Mouse (Mus musculus) forebrain, embryonic 13.5 days (tissue): ENCODE data around the gene Fam171a1. TPM values are rescaled to one million over a fixed set of nuclear protein-coding genes. Genes with fewer than 3 reads are reported as not detected.
A peak's percentile ranks its signal among the peaks of the same experiment; 100 is the strongest.

Experiments used
- ATAC-seq: fragments of 200-750 bp; cut with Nextera tagmentation; 2 replicates; pipeline ENCODE4 v1.8.0; 2017
- H3K27ac ChIP-seq: fragments of 300-500 bp; sonication (generic); 2 replicates; pipeline ENCODE4 v1.5.1; 2015; ENCODE audit warnings: inconsistent platforms, mild to moderate bottlenecking, moderate library complexity
- H3K27me3 ChIP-seq: fragments of 300-500 bp; sonication (generic); 2 replicates; pipeline ENCODE4 v1.6.1; 2015; ENCODE audit warnings: mild to moderate bottlenecking, inconsistent platforms
- H3K36me3 ChIP-seq: fragments of 300-500 bp; sonication (generic); 2 replicates; pipeline ENCODE4 v1.6.1; 2015; ENCODE audit warnings: mild to moderate bottlenecking, inconsistent platforms; ENCODE audit not compliant: poor library complexity, severe bottlenecking
- H3K4me1 ChIP-seq: fragments of 300-500 bp; sonication (generic); 2 replicates; pipeline ENCODE4 v1.6.1; 2015; ENCODE audit warnings: inconsistent platforms
- H3K4me2 ChIP-seq: fragments of 300-500 bp; sonication (generic); 2 replicates; pipeline ENCODE4 v1.6.1; 2015; ENCODE audit warnings: inconsistent platforms, mild to moderate bottlenecking, moderate library complexity
- H3K4me3 ChIP-seq: fragments of 300-500 bp; sonication (generic); 2 replicates; pipeline ENCODE4 v1.5.1; 2015; ENCODE audit warnings: mild to moderate bottlenecking, inconsistent platforms
- H3K9ac ChIP-seq: fragments of 300-500 bp; sonication (generic); 2 replicates; pipeline ENCODE4 v1.6.1; 2015; ENCODE audit warnings: mild to moderate bottlenecking, inconsistent platforms
- H3K9me3 ChIP-seq: fragments of 300-500 bp; sonication (generic); replicated peaks from 2 replicates; pipeline ENCODE4 v1.6.1; 2016; ENCODE audit warnings: inconsistent platforms
- WGBS: fragments of 180-500 bp; shearing (Covaris S2); methylation state at CpG from one replicate; pipeline ENCODE4 v1.1.7; 2015; 5-methylcytosine and 5-hydroxymethylcytosine counted together
- microRNA-seq: library from miRNA; unstranded; fragments of <30 nt; microRNA quantifications from one replicate; pipeline ENCODE4, GENCODE M21; 2016
- polyA plus RNA-seq: library from polyadenylated mRNA; unstranded; fragments of >200 nt; fragmentation: Nextera tagmentation; extraction: Ambion mirVana; gene quantifications from 2 replicates; pipeline ENCODE4 v1.2.1, GENCODE M21; 2015

Gene Fam171a1
- polyA plus RNA-seq, 1 experiment from 2014 or later: 26.1 TPM

- WGBS: 74% methylated on average over 4 of the region's 4 CpGs
- no peaks in the 10 kb centered on the region for H3K9me3 ChIP-seq
- peak; percentile 50; the same call in 1 of the 2 replicates for ATAC-seq
- no peak overlapping the region for H3K4me2 ChIP-seq
- no peak overlapping the region for H3K4me3 ChIP-seq
- no peaks in the 10 kb centered on the region for H3K4me1 ChIP-seq
- H3K36me3 ChIP-seq: peaks cover 24% of the 10 kb centered on the region
- H3K27ac ChIP-seq: no peak overlapping the region
- no peaks in the 10 kb centered on the region for H3K27me3 ChIP-seq
- no peak overlapping the region for H3K9ac ChIP-seq
Measured at GRCm38 (mm10) chr2:3228475-3228874, 114.5 kb downstream of the Fam171a1 start.

GRCm38 (mm10) chr2:3229060-3229459, 115.0 kb downstream of the Fam171a1 start:
- Histone ChIP-seq H3K36me3 (peaks cover 24% of the 10 kb centered on the region), H3K4me2 (no peak overlapping the region), H3K4me3 (no peak overlapping the region), H3K4me1 (no peaks in the 10 kb centered on the region), H3K27me3 (no peaks in the 10 kb centered on the region), H3K27ac (no peak overlapping the region), H3K9ac (no peak overlapping the region), H3K9me3 (no peaks in the 10 kb centered on the region)
- 14% methylated on average over 2 of the region's 2 CpGs for WGBS
- ATAC-seq: peak; percentile 74

- Histone ChIP-seq H3K4me2 (no peak overlapping the region), H3K4me3 (no peak overlapping the region), H3K4me1 (no peaks in the 10 kb centered on the region), H3K27me3 (no peaks in the 10 kb centered on the region), H3K9me3 (no peaks in the 10 kb centered on the region), H3K9ac (no peak overlapping the region), H3K27ac (no peak overlapping the region), H3K36me3 (no peaks in the 10 kb centered on the region)
- 85% methylated on average over 5 of the region's 5 CpGs for WGBS
- ATAC-seq: no peak
Measured at GRCm38 (mm10) chr2:3239255-3239654, 125.2 kb downstream of the Fam171a1 start.

- H3K9ac ChIP-seq: no peak overlapping the region
- no peak overlapping the region for H3K4me2 ChIP-seq
- no peaks in the 10 kb centered on the region for H3K36me3 ChIP-seq
- H3K27ac ChIP-seq: no peak overlapping the region
- no peak overlapping the region for H3K4me3 ChIP-seq
- no peaks in the 10 kb centered on the region for H3K27me3 ChIP-seq
- H3K4me1 ChIP-seq: no peaks in the 10 kb centered on the region
- H3K9me3 ChIP-seq: no peaks in the 10 kb centered on the region
- WGBS: 72% methylated on average over 3 of the region's 3 CpGs
- ATAC-seq: no peak
Measured at GRCm38 (mm10) chr2:3244251-3244650, 130.2 kb downstream of the Fam171a1 start.

GRCm38 (mm10) chr2:3251309-3251708, 137.3 kb downstream of the Fam171a1 start:
- no peaks in the 10 kb centered on the region for H3K9me3 ChIP-seq
- H3K4me2 ChIP-seq: no peak overlapping the region
- no peak overlapping the region for H3K9ac ChIP-seq
- WGBS: 76% methylated on average over 2 of the region's 2 CpGs
- no peaks in the 10 kb centered on the region for H3K27me3 ChIP-seq
- H3K27ac ChIP-seq: no peak overlapping the region
- H3K36me3 ChIP-seq: no peaks in the 10 kb centered on the region
- H3K4me3 ChIP-seq: no peak overlapping the region
- no peaks in the 10 kb centered on the region for H3K4me1 ChIP-seq
- ATAC-seq: no peak

GRCm38 (mm10) chr2:3266466-3266865, 152.4 kb downstream of the Fam171a1 start:
- Histone ChIP-seq H3K36me3 (no peaks in the 10 kb centered on the region), H3K27ac (no peak overlapping the region), H3K27me3 (no peaks in the 10 kb centered on the region), H3K4me2 (no peak overlapping the region), H3K9ac (no peak overlapping the region), H3K4me1 (no peaks in the 10 kb centered on the region), H3K9me3 (no peaks in the 10 kb centered on the region), H3K4me3 (no peak overlapping the region)
- ATAC-seq: no peak
- 90% methylated on average over 3 of the region's 3 CpGs for WGBS

GRCm38 (mm10) chr2:3267879-3268278, 153.9 kb downstream of the Fam171a1 start:
- Histone ChIP-seq H3K4me1 (no peaks in the 10 kb centered on the region), H3K9ac (no peak overlapping the region), H3K4me3 (no peak overlapping the region), H3K27me3 (no peaks in the 10 kb centered on the region), H3K4me2 (no peak overlapping the region), H3K27ac (no peak overlapping the region), H3K36me3 (no peaks in the 10 kb centered on the region), H3K9me3 (no peaks in the 10 kb centered on the region)
- 16% methylated on average over 3 of the region's 3 CpGs for WGBS
- no peak for ATAC-seq

- no peak for ATAC-seq
Measured at GRCm38 (mm10) chr2:3273349-3273748, 159.3 kb downstream of the Fam171a1 start.

GRCm38 (mm10) chr2:3276106-3276505, 162.1 kb downstream of the Fam171a1 start:
- H3K27ac ChIP-seq: no peak overlapping the region
- H3K4me1 ChIP-seq: no peaks in the 10 kb centered on the region
- WGBS: 86% methylated on average over 2 of the region's 2 CpGs

More at GRCm38 (mm10) chr2:3273349-3273748, 159.3 kb downstream of the Fam171a1 start:
- 89% methylated on average over 2 of the region's 2 CpGs for WGBS
- no peaks in the 10 kb centered on the region for H3K9me3 ChIP-seq
- no peaks in the 10 kb centered on the region for H3K4me1 ChIP-seq
- H3K4me3 ChIP-seq: no peak overlapping the region
- H3K36me3 ChIP-seq: no peaks in the 10 kb centered on the region
- no peaks in the 10 kb centered on the region for H3K27me3 ChIP-seq
- no peak overlapping the region for H3K4me2 ChIP-seq
- H3K27ac ChIP-seq: no peak overlapping the region
- H3K9ac ChIP-seq: no peak overlapping the region

More at GRCm38 (mm10) chr2:3276106-3276505, 162.1 kb downstream of the Fam171a1 start:
- Histone ChIP-seq H3K4me3 (no peak overlapping the region), H3K4me2 (no peak overlapping the region), H3K36me3 (no peaks in the 10 kb centered on the region), H3K9me3 (no peaks in the 10 kb centered on the region), H3K27me3 (no peaks in the 10 kb centered on the region), H3K9ac (no peak overlapping the region)
- no peak for ATAC-seq

Small RNA genes within 50 kb of the gene (microRNA-seq; reads per million reads assigned to microRNA genes)
- not detected for gene Gm27306

Other genes with a start within 250 kb of the Fam171a1 start
- gene Nmt2, start 170.0 kb downstream of the Fam171a1 start, polyA plus RNA-seq: 84.7 and 90.2 TPM in 2 replicates
- 15.0 and 16.5 TPM in 2 replicates for gene Rpp38, start 218.4 kb downstream of the Fam171a1 start, polyA plus RNA-seq
- 0.58 and 1.2 TPM in 2 replicates for gene Acbd7, start 221.9 kb downstream of the Fam171a1 start, polyA plus RNA-seq